Mouse (Mus musculus) spleen, adult 2 months (tissue): ENCODE data around the gene Serpinb6b.

Source experiments
- CTCF ChIP-seq: fragments of 200-500 bp; IDR thresholded peaks from 2 replicates; pipeline ENCODE4 v1.5.1; 2011; ENCODE audit warnings: mild to moderate bottlenecking, inconsistent platforms; ENCODE audit not compliant: insufficient read depth, insufficient read length, insufficient replicate concordance; ENCODE audit errors: extremely low read depth
- POLR2A ChIP-seq: fragments of 200-500 bp; IDR thresholded peaks from 2 replicates; pipeline ENCODE4 v1.6.1; 2011; ENCODE audit warnings: low read depth, low read length, inconsistent platforms

DNA sequence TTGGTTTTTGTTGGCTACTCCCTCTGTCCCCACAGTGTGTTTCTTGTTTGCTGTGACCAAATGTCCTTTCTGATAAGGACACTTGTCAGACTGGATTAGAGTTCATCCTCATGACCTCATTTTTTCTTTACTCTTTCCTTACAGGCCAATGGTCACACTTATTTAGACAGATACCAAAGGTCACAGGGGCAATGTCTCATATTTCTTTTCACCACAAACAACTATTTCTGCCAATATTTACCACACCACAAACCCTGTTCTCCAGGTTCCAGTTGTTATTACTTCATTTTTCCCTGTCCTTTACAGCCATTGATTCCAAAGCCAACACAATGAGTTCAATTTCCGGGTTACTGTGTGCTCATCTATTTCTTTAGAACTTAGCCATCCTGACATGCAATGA lies 4.6 kb downstream of the Serpinb6b start:
- TF ChIP-seq CTCF (no peak), POLR2A (no peak)
